Mouse (Mus musculus): ENCODE measurements around the gene Zmym3. TPM values are rescaled to one million over a fixed set of nuclear protein-coding genes. Genes with fewer than 3 reads are reported as not detected.
"Not testable (repeated sequence)": the region's sequence is repeated elsewhere in the genome, so short reads cannot be mapped to it uniquely, and the experiment has no call there.

Zmym3 gene
- polyA plus RNA-seq, 1 experiment from 2014 or later = 33.5 TPM

- Histone ChIP-seq H3K9me3 (no peaks in the 10 kb centered on the region), H3K36me3 (no peaks in the 10 kb centered on the region), H3K27ac (no peak overlapping the region), H3K4me3 (no peak overlapping the region), H3K9ac (no peak overlapping the region), H3K4me2 (no peak overlapping the region), H3K4me1 (no peaks in the 10 kb centered on the region), H3K27me3 (no peaks in the 10 kb centered on the region)
- no peak for ATAC-seq (ENCODE audit: insufficient number of reproducible peaks, low FRiP score, low TSS enrichment, low read depth)
- 68% methylated on average over 3 of the region's 3 CpGs for WGBS
Observed at GRCm38 (mm10) chrX:101370573-101370972, 50.1 kb downstream of the Zmym3 start.

DNA sequence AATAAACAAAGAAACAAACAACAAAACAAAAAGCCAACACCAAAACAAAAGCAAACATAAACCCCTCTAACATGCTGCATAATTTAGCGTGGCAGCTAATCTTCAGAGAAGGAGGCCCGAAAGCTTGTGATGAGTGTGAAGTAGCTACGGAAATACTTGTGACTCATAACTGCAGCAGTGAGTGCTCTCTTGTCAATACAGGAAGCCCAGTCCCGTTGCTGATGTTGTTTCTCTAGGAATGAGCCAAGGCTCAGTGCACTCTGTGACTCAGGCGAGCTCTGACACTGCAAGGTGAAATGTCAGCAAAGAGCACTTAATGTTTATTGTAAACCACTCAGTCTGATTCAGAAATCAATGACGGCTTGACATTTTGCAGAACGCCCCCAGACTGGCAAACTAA is 51.6 kb downstream of the Zmym3 start:
- WGBS = 74% methylated on average over 7 of the region's 7 CpGs
- Histone ChIP-seq H3K36me3 (no peaks in the 10 kb centered on the region), H3K4me3 (no peak overlapping the region), H3K9me3 (no peaks in the 10 kb centered on the region), H3K4me1 (no peaks in the 10 kb centered on the region), H3K4me2 (no peak overlapping the region), H3K9ac (no peak overlapping the region), H3K27me3 (no peaks in the 10 kb centered on the region), H3K27ac (no peak overlapping the region)
- no peak for ATAC-seq (ENCODE audit: insufficient number of reproducible peaks, low FRiP score, low TSS enrichment, low read depth)

DNA sequence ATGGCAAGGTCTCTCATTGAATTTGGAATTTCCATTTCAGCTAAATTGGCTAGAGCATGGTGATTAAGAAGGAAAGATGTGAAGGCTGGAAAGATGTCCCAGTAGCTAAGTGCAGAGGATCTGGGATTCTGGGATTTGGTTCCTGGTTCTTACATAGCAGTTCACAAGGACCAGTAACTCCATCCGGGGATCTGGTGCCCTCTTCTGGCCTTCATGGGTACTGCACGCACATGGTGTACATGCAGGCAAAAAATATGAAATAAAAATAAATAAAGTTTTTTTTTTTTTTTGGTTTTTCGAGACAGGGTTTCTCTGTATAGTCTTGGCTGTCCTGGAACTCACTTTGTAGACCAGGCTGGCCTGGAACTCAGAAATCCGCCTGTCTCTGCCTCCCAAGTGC is 61.7 kb downstream of the Zmym3 start:
- 68% methylated on average over 4 of the region's 4 CpGs for WGBS
- not testable (repeated sequence) for H3K4me1 ChIP-seq, H3K9ac ChIP-seq

More for the DNA sequence above, 61.7 kb downstream of the Zmym3 start:
- H3K4me3 ChIP-seq; H3K9me3 ChIP-seq; H3K36me3 ChIP-seq; H3K4me2 ChIP-seq; H3K27ac ChIP-seq; H3K27me3 ChIP-seq; ATAC-seq (ENCODE audit: insufficient number of reproducible peaks, low FRiP score, low TSS enrichment, low read depth): not testable (repeated sequence)

Other genes starting within 250 kb of the Zmym3 start
- 52.0 and 52.8 TPM in 2 replicates for gene Snx12, start 198.3 kb downstream of the Zmym3 start, polyA plus RNA-seq (2015; fragmentation: Nextera tagmentation; extraction: Ambion mirVana)
- gene Foxo4, start 166.3 kb downstream of the Zmym3 start, polyA plus RNA-seq (2015; fragmentation: Nextera tagmentation; extraction: Ambion mirVana) = 3.7 and 4.0 TPM in 2 replicates
- gene Gm614, start 156.9 kb downstream of the Zmym3 start, polyA plus RNA-seq (2015; fragmentation: Nextera tagmentation; extraction: Ambion mirVana) = not detected in 2 replicates
- gene Il2rg, start 152.6 kb downstream of the Zmym3 start, polyA plus RNA-seq (2015; fragmentation: Nextera tagmentation; extraction: Ambion mirVana) = 19.3 and 20.4 TPM in 2 replicates
- gene Gm20489, start 151.8 kb downstream of the Zmym3 start, polyA plus RNA-seq (2015; fragmentation: Nextera tagmentation; extraction: Ambion mirVana) = not detected in 2 replicates
- 28.7 and 30.5 TPM in 2 replicates for gene Med12, start 146.8 kb downstream of the Zmym3 start, polyA plus RNA-seq (2015; fragmentation: Nextera tagmentation; extraction: Ambion mirVana)
- 12.9 and 14.3 TPM in 2 replicates for gene Nlgn3, start 121.7 kb downstream of the Zmym3 start, polyA plus RNA-seq (2015; fragmentation: Nextera tagmentation; extraction: Ambion mirVana)
- 0.15 and 0.21 TPM in 2 replicates for gene Gjb1, start 44.5 kb downstream of the Zmym3 start, polyA plus RNA-seq (2015; fragmentation: Nextera tagmentation; extraction: Ambion mirVana)
- 342 and 352 TPM in 2 replicates for gene Nono, start 8.5 kb upstream of the Zmym3 start, polyA plus RNA-seq (2015; fragmentation: Nextera tagmentation; extraction: Ambion mirVana)
- 37.1 and 115 TPM in 2 replicates for gene Itgb1bp2, start 28.2 kb upstream of the Zmym3 start, polyA plus RNA-seq (2015; fragmentation: Nextera tagmentation; extraction: Ambion mirVana)
- gene Taf1, start 111.9 kb upstream of the Zmym3 start, polyA plus RNA-seq (2015; fragmentation: Nextera tagmentation; extraction: Ambion mirVana) = 10.6 and 12.2 TPM in 2 replicates
- 143 and 144 TPM in 2 replicates for gene Ogt, start 219.2 kb upstream of the Zmym3 start, polyA plus RNA-seq (2015; fragmentation: Nextera tagmentation; extraction: Ambion mirVana)